Comparison of ENCODE assay signal across 27 mouse cellular contexts in the genomic region with DNA sequence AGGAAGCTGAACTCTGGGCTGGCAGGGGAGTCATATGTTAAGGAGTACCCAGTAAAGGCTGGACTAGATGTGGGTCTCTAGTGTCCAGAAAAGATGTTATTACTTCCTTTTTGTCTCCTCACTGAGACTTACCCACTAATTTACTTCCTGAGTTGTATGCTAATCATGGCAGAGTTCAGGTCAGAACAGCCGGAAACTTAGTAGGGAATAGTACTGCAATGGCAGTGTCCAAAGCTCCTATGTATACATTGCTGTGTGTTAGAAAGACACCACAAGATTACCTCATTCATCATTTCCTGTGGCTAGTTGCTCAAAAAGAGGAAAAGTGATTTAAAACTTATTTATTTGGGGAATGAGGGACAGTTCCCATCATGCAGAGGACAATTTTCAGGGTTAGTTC. TPM values are rescaled to one million over a fixed set of nuclear protein-coding genes. Genes with fewer than 3 reads are reported as not detected.
"Had no signal": no experiment of that assay in that cellular context is flagged by ENCODE, and none has a peak within 500 bp of the region (broad histone marks: within the 10 kb centered on the region; RNA-seq: fewer than 3 reads in every experiment).

No protein-coding gene starts in this region.

- H3K27me3 ChIP-seq: heart, embryonic 13.5 days; heart, embryonic 15.5 days; hindbrain, embryonic 13.5 days; hindbrain, embryonic 15.5 days; kidney, embryonic 15.5 days; limb, embryonic 12.5 days; liver, embryonic 13.5 days had no signal

- H3K9ac ChIP-seq: heart, embryonic 13.5 days; heart, embryonic 15.5 days; hindbrain, embryonic 13.5 days; hindbrain, embryonic 15.5 days; kidney, embryonic 15.5 days; limb, embryonic 12.5 days; liver, embryonic 13.5 days had no signal

- ATAC-seq: hindbrain, postnatal 0 days; intestine, embryonic 16.5 days had no signal

- H3K4me2 ChIP-seq: heart, embryonic 11.5 days; heart, embryonic 13.5 days; heart, embryonic 15.5 days; hindbrain, embryonic 13.5 days; hindbrain, embryonic 15.5 days; kidney, embryonic 15.5 days; limb, embryonic 12.5 days; liver, embryonic 11.5 days; liver, embryonic 13.5 days had no signal

- H3K36me3 ChIP-seq: heart, embryonic 13.5 days; heart, embryonic 15.5 days; hindbrain, embryonic 13.5 days; hindbrain, embryonic 15.5 days; kidney, embryonic 15.5 days; limb, embryonic 10.5 days; limb, embryonic 12.5 days; liver, embryonic 13.5 days had no signal

- H3K4me1 ChIP-seq: heart, embryonic 13.5 days; heart, embryonic 15.5 days; hindbrain, embryonic 13.5 days; hindbrain, embryonic 15.5 days; kidney, embryonic 15.5 days; limb, embryonic 12.5 days; liver, embryonic 13.5 days had no signal

- H3K9me3 ChIP-seq: heart, embryonic 13.5 days; heart, embryonic 15.5 days; hindbrain, embryonic 13.5 days; hindbrain, embryonic 15.5 days; kidney, embryonic 15.5 days; limb, embryonic 10.5 days; limb, embryonic 12.5 days; liver, embryonic 13.5 days had no signal

- DNase-seq: gastrocnemius, adult 2 months; gastrocnemius, postnatal 10 days; gastrocnemius, postnatal 25 days; heart, adult 2 months; heart, postnatal 14 days; heart, postnatal 36 days; kidney, adult 11 months; kidney, adult 2 months; kidney, adult 9 months; kidney, postnatal 25 days; kidney, postnatal 4 days; liver; liver, embryonic 13.5 days had no signal

- H3K27ac ChIP-seq: gastrocnemius, adult 2 months; heart, adult 2 months; heart, embryonic 13.5 days; heart, embryonic 15.5 days; hindbrain, embryonic 13.5 days; hindbrain, embryonic 15.5 days; hindbrain, postnatal 0 days; kidney, embryonic 15.5 days; kidney, postnatal 0 days; layer of hippocampus, adult 2 months; limb, embryonic 10.5 days; limb, embryonic 12.5 days; liver, embryonic 13.5 days had no signal

- H3K4me3 ChIP-seq: gastrocnemius, adult 2 months; heart, adult 2 months; heart, embryonic 13.5 days; heart, embryonic 15.5 days; hindbrain, embryonic 13.5 days; hindbrain, embryonic 15.5 days; kidney, embryonic 15.5 days; layer of hippocampus, adult 2 months; limb, embryonic 10.5 days; limb, embryonic 12.5 days; liver, embryonic 13.5 days had no signal

RNA-seq across cellular contexts. Expression of gene Kcnip1, which starts 32.1 kb away (rescaled TPM):
- total RNA-seq: gastrocnemius, adult 2 months; gastrocnemius, postnatal 25 days; heart, postnatal 14 days; hematopoietic stem cell, adult 5-6 weeks had no signal
- polyA plus RNA-seq: heart, embryonic 15.5 days; kidney, adult 2 months had no signal
